Mouse (Mus musculus) stomach, embryonic 16.5 days (tissue): Measurements from ENCODE around the gene Bcl7b. TPM values are rescaled to one million over a fixed set of nuclear protein-coding genes. Genes with fewer than 3 reads are reported as not detected.

ENCODE experiments used
- ATAC-seq: fragments of 200-750 bp; cut with Nextera tagmentation; 2 replicates; pipeline ENCODE4 v1.8.0; 2017; ENCODE audit warnings: moderate number of reproducible peaks, moderate TSS enrichment; ENCODE audit not compliant: insufficient read depth, low FRiP score
- H3K27ac ChIP-seq: fragments of 300-500 bp; sonication (generic); 2 replicates; pipeline ENCODE4 v1.5.1; 2014; ENCODE audit warnings: low read length
- H3K27me3 ChIP-seq: fragments of 300-500 bp; sonication (generic); 2 replicates; pipeline ENCODE4 v1.6.1; 2014; ENCODE audit warnings: low read length, control low read depth, mixed read lengths; ENCODE audit not compliant: control insufficient read depth, insufficient read depth
- H3K36me3 ChIP-seq: fragments of 300-500 bp; sonication (generic); 2 replicates; pipeline ENCODE4 v1.6.1; 2014; ENCODE audit warnings: low read length; ENCODE audit not compliant: control insufficient read depth, insufficient read depth
- H3K4me1 ChIP-seq: fragments of 300-500 bp; sonication (generic); 2 replicates; pipeline ENCODE4 v1.6.1; 2014; ENCODE audit warnings: low read length, control low read depth, mixed read lengths; ENCODE audit not compliant: control insufficient read depth, insufficient read depth
- H3K4me2 ChIP-seq: fragments of 300-500 bp; sonication (generic); 2 replicates; pipeline ENCODE4 v1.6.1; 2014; ENCODE audit warnings: low read depth, low read length, mixed read lengths
- H3K4me3 ChIP-seq: fragments of 300-500 bp; sonication (generic); replicated peaks from 2 replicates; pipeline ENCODE4 v1.5.1; 2014; ENCODE audit warnings: mild to moderate bottlenecking, low read length
- H3K9ac ChIP-seq: fragments of 300-500 bp; sonication (generic); 2 replicates; pipeline ENCODE4 v1.6.1; 2014; ENCODE audit warnings: low read length
- H3K9me3 ChIP-seq: fragments of 300-500 bp; sonication (generic); replicated peaks from 2 replicates; pipeline ENCODE4 v1.6.1; 2016; ENCODE audit warnings: low read length, control low read depth; ENCODE audit not compliant: control insufficient read depth
- WGBS: fragments of 180-500 bp; shearing (Covaris S2); extraction: QIAGEN DNeasy Blood & Tissue Kit; methylation state at CpG from one replicate; pipeline ENCODE4 v1.1.7; 2014; 5-methylcytosine and 5-hydroxymethylcytosine counted together
- polyA plus RNA-seq: library from polyadenylated mRNA; unstranded; fragments of >200 nt; fragmentation: Nextera tagmentation; extraction: Ambion mirVana; gene quantifications from 2 replicates; pipeline ENCODE4 v1.2.1, GENCODE M21; 2015

Gene Bcl7b
- 50.1 and 54.6 TPM in 2 replicates for polyA plus RNA-seq

GRCm38 (mm10) chr5:135168063-135169062 is at the start of gene Bcl7b:
TSS of gene Bcl7b (plus strand) at chr5:135168283.
- H3K27ac ChIP-seq = peak within 1 kb of the TSS; percentile 99
- H3K36me3 ChIP-seq = 0 out of 2 replicates have a peak, but pooled peaks cover 5% of the 10 kb centered on the region
- peak within 1 kb of the TSS; percentile 94 for H3K9ac ChIP-seq
- 0 out of 2 replicates have a peak, but pooled peaks cover 2% of the 10 kb centered on the region for H3K4me1 ChIP-seq
- peak; percentile 98 for ATAC-seq
- peak within 1 kb of the TSS; percentile 87 for H3K4me2 ChIP-seq
- peak within 1 kb of the TSS; percentile 65 for H3K4me3 ChIP-seq
- H3K9me3 ChIP-seq = no peaks in the 10 kb centered on the region
- 2% methylated on average over 93 of the region's 95 CpGs for WGBS
- no peaks in the 10 kb centered on the region for H3K27me3 ChIP-seq

GRCm38 (mm10) chr5:135118589-135119081 is 49.4 kb upstream of the Bcl7b start:
- WGBS = 9% methylated on average over 6 of the region's 6 CpGs
- ATAC-seq = peak; percentile 89
- no peaks in the 10 kb centered on the region for H3K9me3 ChIP-seq
- no peak overlapping the region for H3K27ac ChIP-seq
- no peaks in the 10 kb centered on the region for H3K4me1 ChIP-seq
- no peak overlapping the region for H3K4me3 ChIP-seq
- no peaks in the 10 kb centered on the region; the same call in 1 of the 2 replicates for H3K27me3 ChIP-seq
- H3K4me2 ChIP-seq = no peak overlapping the region
- no peaks in the 10 kb centered on the region for H3K36me3 ChIP-seq
- no peak overlapping the region for H3K9ac ChIP-seq

GRCm38 (mm10) chr5:135120753-135121152 is 47.3 kb upstream of the Bcl7b start:
- no peaks in the 10 kb centered on the region for H3K36me3 ChIP-seq
- no peaks in the 10 kb centered on the region for H3K9me3 ChIP-seq
- H3K9ac ChIP-seq = no peak overlapping the region
- 62% methylated on average over 4 of the region's 4 CpGs for WGBS
- no peaks in the 10 kb centered on the region; the same call in 1 of the 2 replicates for H3K27me3 ChIP-seq
- ATAC-seq = no peak
- no peak overlapping the region for H3K27ac ChIP-seq
- no peak overlapping the region for H3K4me2 ChIP-seq
- no peaks in the 10 kb centered on the region for H3K4me1 ChIP-seq
- no peak overlapping the region for H3K4me3 ChIP-seq

GRCm38 (mm10) chr5:135126121-135126520 is 42.0 kb upstream of the Bcl7b start:
- ATAC-seq = no peak
- Histone ChIP-seq H3K4me2 (no peak overlapping the region), H3K4me3 (no peak overlapping the region), H3K36me3 (no peaks in the 10 kb centered on the region), H3K4me1 (no peaks in the 10 kb centered on the region), H3K27me3 (no peaks in the 10 kb centered on the region; the same call in 1 of the 2 replicates), H3K9ac (no peak overlapping the region), H3K9me3 (no peaks in the 10 kb centered on the region), H3K27ac (no peak overlapping the region)
- 67% methylated on average over 6 of the region's 6 CpGs for WGBS

GRCm38 (mm10) chr5:135127669-135128068 is 40.4 kb upstream of the Bcl7b start:
- Histone ChIP-seq H3K9ac (no peak overlapping the region), H3K4me3 (no peak overlapping the region), H3K27ac (no peak overlapping the region), H3K36me3 (no peaks in the 10 kb centered on the region), H3K4me1 (no peaks in the 10 kb centered on the region), H3K27me3 (peaks cover 7% of the 10 kb centered on the region), H3K4me2 (no peak overlapping the region), H3K9me3 (no peaks in the 10 kb centered on the region)
- 65% methylated on average over 6 of the region's 6 CpGs for WGBS
- no peak for ATAC-seq

GRCm38 (mm10) chr5:135129747-135130146 is 38.3 kb upstream of the Bcl7b start:
- WGBS = 82% methylated on average over 4 of the region's 4 CpGs
- peaks cover 5% of the 10 kb centered on the region for H3K4me1 ChIP-seq
- ATAC-seq = no peak
- H3K27ac ChIP-seq = no peak overlapping the region
- no peak overlapping the region for H3K4me3 ChIP-seq
- no peaks in the 10 kb centered on the region for H3K36me3 ChIP-seq
- peaks cover 16% of the 10 kb centered on the region for H3K27me3 ChIP-seq
- no peak overlapping the region for H3K9ac ChIP-seq
- H3K9me3 ChIP-seq = no peaks in the 10 kb centered on the region
- H3K4me2 ChIP-seq = no peak overlapping the region

GRCm38 (mm10) chr5:135133736-135134405 is 34.2 kb upstream of the Bcl7b start:
- Histone ChIP-seq H3K4me2 (peak overlapping the region; percentile 54), H3K4me1 (peaks cover 5% of the 10 kb centered on the region), H3K4me3 (peak overlapping the region; percentile 24), H3K36me3 (no peaks in the 10 kb centered on the region), H3K9me3 (no peaks in the 10 kb centered on the region), H3K27ac (no peak overlapping the region), H3K9ac (no peak overlapping the region), H3K27me3 (peaks cover 16% of the 10 kb centered on the region)
- peak; percentile 88 for ATAC-seq
- WGBS = 4% methylated on average over 26 of the region's 26 CpGs

- no peaks in the 10 kb centered on the region for H3K36me3 ChIP-seq
- peaks cover 5% of the 10 kb centered on the region for H3K4me1 ChIP-seq
- no peak for ATAC-seq
- H3K4me2 ChIP-seq = peak overlapping the region; percentile 54
- no peak overlapping the region for H3K27ac ChIP-seq
- WGBS = 6% methylated on average over 8 of the region's 8 CpGs
- H3K4me3 ChIP-seq = peak overlapping the region; percentile 24
- no peak overlapping the region for H3K9ac ChIP-seq
- H3K9me3 ChIP-seq = no peaks in the 10 kb centered on the region
- H3K27me3 ChIP-seq = peaks cover 16% of the 10 kb centered on the region
Observed at GRCm38 (mm10) chr5:135134534-135134933, 33.5 kb upstream of the Bcl7b start.

GRCm38 (mm10) chr5:135139881-135140280 is 28.2 kb upstream of the Bcl7b start:
- Histone ChIP-seq H3K27me3 (no peaks in the 10 kb centered on the region), H3K27ac (no peak overlapping the region), H3K9me3 (no peaks in the 10 kb centered on the region), H3K36me3 (no peaks in the 10 kb centered on the region), H3K4me2 (no peak overlapping the region), H3K4me1 (no peaks in the 10 kb centered on the region), H3K4me3 (no peak overlapping the region), H3K9ac (no peak overlapping the region)
- ATAC-seq = no peak
- 60% methylated on average over 2 of the region's 2 CpGs for WGBS
